Mouse (Mus musculus): ENCODE results near the gene Maml3. TPM values are rescaled to one million over a fixed set of nuclear protein-coding genes. Genes with fewer than 3 reads are reported as not detected.

Gene Maml3
- polyA plus RNA-seq, 1 experiment from 2014 or later = 8.6 TPM

- no peak for ATAC-seq
- under 1% methylated on average over 16 of the region's 16 CpGs for WGBS
Measured at GRCm38 (mm10) chr3:52104208-52104607, 668 bp downstream of the Maml3 start.

DNA sequence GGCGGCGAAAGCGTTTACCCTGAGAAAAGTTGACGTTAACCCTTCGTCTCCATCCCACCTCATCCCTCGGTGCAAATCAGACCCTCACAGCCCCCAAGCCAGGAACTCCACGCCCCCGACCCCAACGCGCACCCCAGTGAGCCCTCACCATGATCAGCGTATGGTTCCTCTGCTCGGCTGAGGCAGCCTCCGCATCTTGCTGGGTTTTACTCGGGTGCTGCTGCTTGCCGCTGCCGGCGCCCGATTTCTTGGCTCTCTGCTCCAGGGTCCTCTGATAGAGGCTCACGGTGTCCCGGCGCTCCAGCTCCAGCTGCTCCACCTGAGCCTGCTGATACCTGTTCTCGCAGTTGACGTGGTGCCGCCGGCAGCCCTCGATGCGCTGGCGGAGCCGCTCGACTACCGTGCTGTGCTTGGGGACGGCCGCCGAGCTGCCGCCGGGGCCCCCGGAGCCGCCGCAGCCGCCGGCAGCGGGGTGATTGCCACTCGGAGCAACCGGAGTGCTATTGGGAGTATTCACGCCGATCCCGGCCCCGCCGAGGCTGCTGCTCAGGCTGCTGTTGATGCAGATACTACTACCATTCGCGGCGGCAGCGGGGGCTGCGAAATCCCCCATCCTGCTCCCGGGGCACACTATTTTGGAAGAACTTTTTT is 1.2 kb downstream of the Maml3 start:
- WGBS = under 1% methylated on average over 55 of the region's 55 CpGs
- no peak for ATAC-seq
- H3K4me2 ChIP-seq (replicated peaks) = peak overlapping the region; percentile 83
- H3K9ac ChIP-seq (replicated peaks) = peak overlapping the region; percentile 97
- peak overlapping the region; percentile 86 for H3K4me3 ChIP-seq (replicated peaks)
- no peaks in the 10 kb centered on the region for H3K36me3 ChIP-seq
- H3K9me3 ChIP-seq = no peaks in the 10 kb centered on the region
- 0 out of 2 replicates have a peak, but pooled peaks cover 2% of the 10 kb centered on the region for H3K27me3 ChIP-seq
- peaks cover 19% of the 10 kb centered on the region for H3K4me1 ChIP-seq (replicated peaks)
- H3K27ac ChIP-seq = peak overlapping the region; percentile 100

More at GRCm38 (mm10) chr3:52104208-52104607, 668 bp downstream of the Maml3 start:
- H3K4me1 ChIP-seq (replicated peaks) = peaks cover 19% of the 10 kb centered on the region
- peak overlapping the region; percentile 100 for H3K27ac ChIP-seq
- H3K4me2 ChIP-seq (replicated peaks) = peak overlapping the region; percentile 83
- no peaks in the 10 kb centered on the region for H3K36me3 ChIP-seq
- H3K4me3 ChIP-seq (replicated peaks) = peak overlapping the region; percentile 86
- H3K9me3 ChIP-seq = no peaks in the 10 kb centered on the region
- H3K27me3 ChIP-seq = 0 out of 2 replicates have a peak, but pooled peaks cover 2% of the 10 kb centered on the region
- H3K9ac ChIP-seq (replicated peaks) = peak overlapping the region; percentile 97

- Histone ChIP-seq H3K4me3 (replicated peaks) (peak overlapping the region; percentile 86), H3K27me3 (0 out of 2 replicates have a peak, but pooled peaks cover 2% of the 10 kb centered on the region), H3K36me3 (no peaks in the 10 kb centered on the region), H3K4me2 (replicated peaks) (peak overlapping the region; percentile 83), H3K9ac (replicated peaks) (peak overlapping the region; percentile 97), H3K4me1 (replicated peaks) (peaks cover 19% of the 10 kb centered on the region), H3K27ac (peak overlapping the region; percentile 100), H3K9me3 (no peaks in the 10 kb centered on the region)
- WGBS = under 1% methylated on average over 50 of the region's 52 CpGs
- peak; percentile 77 for ATAC-seq
Measured at GRCm38 (mm10) chr3:52102601-52103530, 2.0 kb downstream of the Maml3 start.

DNA sequence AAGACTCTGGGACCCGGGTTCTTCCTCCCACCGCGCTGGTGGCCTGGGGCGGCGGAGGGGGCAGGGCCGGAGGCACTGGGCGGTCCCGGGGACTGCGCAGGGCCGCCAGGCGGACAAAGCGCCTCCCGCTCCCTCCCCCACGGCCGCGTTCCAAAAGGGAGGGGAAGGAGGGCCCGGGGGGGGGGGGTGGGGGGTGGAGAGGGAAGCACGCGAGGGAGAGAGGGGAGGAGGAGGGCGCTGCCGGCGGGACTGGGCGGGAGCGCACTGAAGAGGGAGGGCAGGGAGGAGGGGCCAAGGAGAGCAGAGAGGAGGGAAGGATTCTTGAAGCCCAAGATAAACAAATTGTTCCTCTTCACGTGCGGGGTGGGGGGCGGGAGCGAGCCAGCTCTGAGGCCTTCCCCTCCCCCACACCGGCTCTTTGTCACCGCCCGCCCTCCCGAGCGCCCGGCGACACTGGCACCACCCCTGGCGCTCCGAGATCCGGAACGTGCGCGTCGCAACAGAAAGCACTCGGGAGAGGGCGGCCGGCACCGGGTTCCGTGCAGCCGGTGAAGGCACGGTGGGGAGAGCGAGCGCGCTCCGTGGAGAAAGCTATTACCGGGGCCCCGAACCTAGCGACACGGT is 2.8 kb downstream of the Maml3 start:
- H3K4me2 ChIP-seq (replicated peaks) = peak overlapping the region; percentile 83
- H3K9me3 ChIP-seq = no peaks in the 10 kb centered on the region
- H3K4me3 ChIP-seq (replicated peaks) = peak overlapping the region; percentile 86
- no peaks in the 10 kb centered on the region for H3K36me3 ChIP-seq
- ATAC-seq = peak; percentile 83
- WGBS = 0% methylated on average over 42 of the region's 57 CpGs
- H3K4me1 ChIP-seq (replicated peaks) = peaks cover 19% of the 10 kb centered on the region
- peak overlapping the region; percentile 97 for H3K9ac ChIP-seq (replicated peaks)
- 0 out of 2 replicates have a peak, but pooled peaks cover 2% of the 10 kb centered on the region for H3K27me3 ChIP-seq
- peak overlapping the region; percentile 100 for H3K27ac ChIP-seq

DNA sequence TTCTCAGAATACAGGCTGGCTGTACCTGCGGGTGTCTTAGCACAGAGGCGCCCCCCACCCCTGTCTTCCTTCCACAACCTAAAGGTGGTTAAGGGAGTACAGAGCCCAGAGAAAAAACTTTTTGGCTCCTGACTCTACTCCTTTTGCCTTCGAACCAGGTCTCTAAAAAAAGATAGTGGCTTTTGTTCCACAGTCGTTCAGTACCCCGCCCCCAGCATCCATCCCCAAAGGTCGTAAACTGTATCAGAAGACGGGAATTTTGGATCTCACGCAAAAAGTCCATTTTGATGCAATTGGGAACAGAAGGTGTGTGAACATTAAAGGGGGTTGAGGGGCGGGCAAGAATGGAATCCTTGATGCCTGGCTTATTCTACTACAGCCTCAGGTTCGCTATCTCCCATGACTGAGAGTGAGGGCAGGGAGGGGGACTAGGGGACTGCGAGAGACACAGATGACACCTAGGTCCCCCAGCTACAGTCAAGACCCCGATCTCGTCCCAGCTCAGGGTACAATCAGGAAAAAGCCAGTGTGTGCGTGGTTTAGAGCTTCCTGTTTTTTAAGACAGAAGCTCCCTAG is 3.4 kb downstream of the Maml3 start:
- no peaks in the 10 kb centered on the region for H3K9me3 ChIP-seq
- H3K4me2 ChIP-seq (replicated peaks) = peak overlapping the region; percentile 83
- peak overlapping the region; percentile 86 for H3K4me3 ChIP-seq (replicated peaks)
- peaks cover 19% of the 10 kb centered on the region for H3K4me1 ChIP-seq (replicated peaks)
- H3K27me3 ChIP-seq = no peaks in the 10 kb centered on the region
- peak overlapping the region; percentile 100 for H3K27ac ChIP-seq
- H3K9ac ChIP-seq (replicated peaks) = peak overlapping the region; percentile 97
- no peaks in the 10 kb centered on the region for H3K36me3 ChIP-seq
- peak; percentile 62; the same call in 1 of the 2 replicates for ATAC-seq
- under 1% methylated on average over 14 of the region's 14 CpGs for WGBS

- Histone ChIP-seq H3K9me3 (no peaks in the 10 kb centered on the region), H3K27ac (peak overlapping the region; percentile 100), H3K4me2 (replicated peaks) (peak overlapping the region; percentile 83), H3K4me3 (replicated peaks) (peak overlapping the region; percentile 86), H3K36me3 (no peaks in the 10 kb centered on the region), H3K4me1 (replicated peaks) (peaks cover 19% of the 10 kb centered on the region), H3K9ac (replicated peaks) (peak overlapping the region; percentile 97), H3K27me3 (no peaks in the 10 kb centered on the region)
- 34% methylated on average over 9 of the region's 9 CpGs for WGBS
- ATAC-seq = no peak
Measured at GRCm38 (mm10) chr3:52100926-52101325, 4.0 kb downstream of the Maml3 start.

GRCm38 (mm10) chr3:52100306-52100705 is 4.6 kb downstream of the Maml3 start:
- no peak for ATAC-seq
- no peaks in the 10 kb centered on the region for H3K9me3 ChIP-seq
- WGBS = 74% methylated on average over 4 of the region's 4 CpGs
- no peaks in the 10 kb centered on the region for H3K27me3 ChIP-seq
- no peaks in the 10 kb centered on the region for H3K36me3 ChIP-seq
- peak overlapping the region; percentile 83; the same call in 1 of the 2 replicates for H3K4me2 ChIP-seq (replicated peaks)
- no peak overlapping the region for H3K4me3 ChIP-seq (replicated peaks)
- H3K4me1 ChIP-seq (replicated peaks) = peaks cover 16% of the 10 kb centered on the region
- H3K9ac ChIP-seq (replicated peaks) = no peak overlapping the region
- peak overlapping the region; percentile 100 for H3K27ac ChIP-seq

DNA sequence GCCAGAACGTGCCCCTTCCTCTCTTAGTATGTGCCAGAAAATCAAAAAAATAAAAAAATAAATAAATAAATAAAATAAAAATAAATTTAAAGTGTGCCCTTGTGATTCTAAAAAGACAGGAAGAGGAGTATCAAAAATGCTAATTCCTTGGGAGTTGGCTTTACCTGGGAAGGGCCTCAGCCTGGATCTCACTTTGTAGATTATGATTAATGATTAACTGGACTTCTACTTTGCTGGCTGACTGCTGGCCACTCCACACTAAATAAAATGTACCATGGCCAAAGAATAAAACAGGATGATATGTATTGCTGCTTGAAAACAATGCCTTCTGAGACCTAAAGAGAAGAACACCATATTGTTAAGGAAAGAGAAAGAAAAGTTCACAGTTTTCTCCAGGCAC is 5.6 kb downstream of the Maml3 start:
- H3K27ac ChIP-seq = no peak overlapping the region
- H3K36me3 ChIP-seq = no peaks in the 10 kb centered on the region
- H3K27me3 ChIP-seq = no peaks in the 10 kb centered on the region
- ATAC-seq = no peak
- no peak overlapping the region for H3K9ac ChIP-seq (replicated peaks)
- no peaks in the 10 kb centered on the region for H3K9me3 ChIP-seq
- H3K4me2 ChIP-seq (replicated peaks) = no peak overlapping the region
- no peak overlapping the region for H3K4me3 ChIP-seq (replicated peaks)
- WGBS = 79% methylated on average over 1 of the region's 1 CpGs
- peaks cover 16% of the 10 kb centered on the region for H3K4me1 ChIP-seq (replicated peaks)

DNA sequence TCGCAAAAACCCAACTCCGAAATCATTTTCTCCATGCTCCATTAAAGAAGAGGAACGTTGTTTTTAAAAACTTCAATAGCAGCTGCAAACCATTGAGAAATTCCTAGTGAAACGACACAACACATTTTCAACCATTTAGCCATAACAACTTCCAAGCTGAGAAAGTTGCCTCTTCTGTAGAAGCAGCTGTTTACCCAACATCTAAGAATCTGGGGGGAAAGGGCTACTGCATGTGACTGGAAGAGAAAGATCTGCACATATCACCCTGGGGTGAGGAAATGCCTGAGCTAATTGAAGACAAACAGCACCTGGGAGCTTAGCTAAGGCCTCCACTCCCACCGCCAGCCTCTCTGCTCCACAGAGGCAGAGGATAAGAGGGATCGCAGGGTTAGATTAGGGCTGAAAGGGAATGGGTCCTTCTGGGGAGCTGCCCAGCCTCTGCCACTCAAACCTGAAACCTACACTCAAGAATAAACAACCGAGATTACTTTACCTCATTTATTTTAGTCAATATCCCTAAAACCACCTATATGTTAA is 13.5 kb downstream of the Maml3 start:
- H3K36me3 ChIP-seq = no peaks in the 10 kb centered on the region
- no peaks in the 10 kb centered on the region for H3K9me3 ChIP-seq
- peaks cover 35% of the 10 kb centered on the region for H3K4me1 ChIP-seq (replicated peaks)
- no peaks in the 10 kb centered on the region for H3K27me3 ChIP-seq
- no peak overlapping the region for H3K9ac ChIP-seq (replicated peaks)
- no peak overlapping the region for H3K4me3 ChIP-seq (replicated peaks)
- no peak overlapping the region for H3K4me2 ChIP-seq (replicated peaks)
- WGBS = 54% methylated on average over 7 of the region's 7 CpGs
- no peak overlapping the region for H3K27ac ChIP-seq
- ATAC-seq = no peak

DNA sequence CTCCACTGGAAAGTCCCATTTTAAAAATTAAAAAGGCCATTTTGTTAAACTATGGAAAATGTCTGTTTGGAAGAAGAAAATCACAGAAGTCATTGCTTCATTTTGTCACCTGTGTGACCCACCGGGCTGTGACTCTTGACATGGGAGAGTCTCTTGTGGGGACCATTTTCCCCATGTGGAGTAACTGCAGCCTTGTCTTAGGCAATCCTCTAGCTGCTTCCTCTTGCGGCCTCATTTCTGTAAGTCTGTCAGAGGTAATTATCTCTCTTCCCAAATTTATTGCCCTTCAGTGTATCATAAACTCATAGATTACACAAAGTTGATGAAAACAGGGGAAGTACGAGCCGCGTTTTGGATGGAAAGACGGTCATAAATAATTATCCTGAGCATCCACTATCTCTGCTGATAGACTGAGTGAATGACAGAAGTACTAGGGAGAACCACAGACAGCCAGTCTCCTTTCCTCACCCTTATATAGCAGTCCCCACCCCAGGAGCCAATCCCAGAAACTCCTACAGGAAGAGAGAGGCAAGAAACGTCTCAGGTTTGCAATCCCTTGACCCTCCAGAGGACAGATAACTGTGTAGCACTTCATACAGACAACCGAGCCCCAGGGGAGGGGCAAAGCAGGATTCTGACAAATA is 14.5 kb downstream of the Maml3 start:
- 86% methylated on average over 8 of the region's 8 CpGs for WGBS
- no peaks in the 10 kb centered on the region for H3K27me3 ChIP-seq
- H3K27ac ChIP-seq = no peak overlapping the region
- H3K4me1 ChIP-seq (replicated peaks) = peaks cover 35% of the 10 kb centered on the region
- H3K4me2 ChIP-seq (replicated peaks) = no peak overlapping the region
- no peak for ATAC-seq
- H3K9me3 ChIP-seq = no peaks in the 10 kb centered on the region
- no peak overlapping the region for H3K9ac ChIP-seq (replicated peaks)
- H3K4me3 ChIP-seq (replicated peaks) = no peak overlapping the region
- no peaks in the 10 kb centered on the region for H3K36me3 ChIP-seq

All from midbrain, embryonic 13.5 days (tissue).